ENCODE assay signal across 9 mouse cellular contexts in the genomic region with DNA sequence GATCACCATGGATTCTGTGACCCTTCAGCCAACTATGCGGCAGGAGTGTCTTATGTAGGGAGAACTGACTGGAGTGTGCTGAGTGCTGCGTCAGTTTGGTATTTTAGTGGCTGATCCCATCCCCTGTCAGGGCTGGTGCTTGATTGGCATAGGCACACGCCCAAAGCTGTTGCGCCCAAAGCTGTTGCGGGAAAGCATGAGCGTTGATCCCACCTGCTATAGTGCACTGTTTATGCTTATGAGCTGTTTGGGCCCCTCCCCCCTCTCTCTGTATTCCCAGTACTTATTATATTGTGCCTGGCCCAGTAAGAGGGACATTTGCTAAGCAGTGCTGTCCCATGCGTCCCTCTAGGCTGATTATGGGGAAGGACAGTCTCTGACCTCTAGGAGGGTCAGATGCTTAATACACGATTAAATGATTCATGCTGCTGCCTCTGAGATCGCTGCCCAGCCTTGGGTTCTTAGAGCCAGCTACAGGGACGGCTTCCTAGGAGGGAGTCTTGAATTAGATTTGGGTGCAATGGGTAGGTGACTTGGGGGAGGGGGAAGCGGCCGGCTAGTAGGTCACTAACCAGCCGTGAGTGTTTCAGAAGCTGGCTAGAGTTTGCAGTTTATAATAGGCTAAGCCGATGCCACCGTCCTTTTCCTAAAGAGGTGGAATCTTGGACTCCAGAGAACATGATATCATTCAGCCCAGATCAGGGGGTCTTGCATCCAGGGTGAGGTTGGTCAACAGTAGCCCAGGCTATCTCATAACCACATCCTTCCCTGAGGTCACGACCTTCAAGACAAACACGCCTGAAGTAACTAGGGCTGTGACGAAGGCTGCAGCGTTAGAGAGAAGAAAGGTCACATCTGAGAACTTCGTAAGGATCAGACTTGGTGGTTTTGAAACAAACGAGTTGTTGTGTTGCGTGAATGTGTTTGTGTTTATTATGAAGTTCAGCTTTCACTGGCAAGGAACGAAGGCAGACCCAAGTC. TPM values are rescaled to one million over a fixed set of nuclear protein-coding genes. Genes with fewer than 3 reads are reported as not detected.
DNase-seq lines count a peak whose midpoint lies in the region; ATAC-seq and TF ChIP-seq lines count a peak whose summit lies in the region.
"Had no signal": no experiment of that assay in that cellular context is flagged by ENCODE, and none has a peak within 500 bp of the region (broad histone marks: within the 10 kb centered on the region; RNA-seq: fewer than 3 reads in every experiment).

No protein-coding gene starts in this region.

- H3K36me3 ChIP-seq in embryonic facial prominence, embryonic 13.5 days = peaks cover 6% of the 10 kb centered on the region
- no peaks in the 10 kb centered on the region for H3K36me3 ChIP-seq in liver, embryonic 11.5 days (ENCODE audit: control insufficient read depth, insufficient read depth, low read length)

- H3K4me3 ChIP-seq in gastrocnemius, adult 2 months = peak overlapping the region; percentile 19; the same call in 1 of the 2 replicates
- H3K4me3 ChIP-seq in embryonic facial prominence, embryonic 13.5 days = no peak overlapping the region
- H3K4me3 ChIP-seq in liver, embryonic 11.5 days (ENCODE audit: low read depth, low read length) = no peak overlapping the region

- 62% methylated on average over 23 of the region's 23 CpGs for WGBS in embryonic facial prominence, embryonic 13.5 days
- WGBS in liver, embryonic 11.5 days = 41% methylated on average over 23 of the region's 23 CpGs

- peak overlapping the region; percentile 79 for H3K27ac ChIP-seq in gastrocnemius, adult 2 months
- H3K27ac ChIP-seq in embryonic facial prominence, embryonic 13.5 days = peak overlapping the region; percentile 51; the same call in 1 of the 2 replicates
- H3K27ac ChIP-seq in liver, embryonic 11.5 days (ENCODE audit: low read depth, low read length) = peak overlapping the region; percentile 74

- H3K27me3 ChIP-seq in embryonic facial prominence, embryonic 13.5 days = no peaks in the 10 kb centered on the region
- H3K27me3 ChIP-seq in liver, embryonic 11.5 days (replicated peaks; ENCODE audit: control insufficient read depth, insufficient read depth, low read length) = no peaks in the 10 kb centered on the region
- H3K27me3 ChIP-seq: Patski had no signal

- peak; percentile 26 for DNase-seq in gastrocnemius, adult 2 months
- DNase-seq in gastrocnemius, postnatal 25 days = no peak
- peak; percentile 64 for DNase-seq in CD4-positive, CD25-positive, alpha-beta regulatory T cell, adult 2 months (ENCODE audit: low read depth, low spot score)
- no peak for DNase-seq in liver, embryonic 11.5 days (ENCODE audit: low spot score)
- DNase-seq in thymus, postnatal 14 days = no peak

- H3K9me3 ChIP-seq in embryonic facial prominence, embryonic 13.5 days = no peaks in the 10 kb centered on the region
- no peaks in the 10 kb centered on the region for H3K9me3 ChIP-seq in liver, embryonic 11.5 days (ENCODE audit: control insufficient read depth, low read length)

- H3K4me1 ChIP-seq in embryonic facial prominence, embryonic 13.5 days = peaks cover 91% of the 10 kb centered on the region
- peaks cover 95% of the 10 kb centered on the region for H3K4me1 ChIP-seq in liver, embryonic 11.5 days (replicated peaks; ENCODE audit: control insufficient read depth, insufficient read depth, low read length)

- no peak for ATAC-seq in embryonic facial prominence, embryonic 13.5 days (ENCODE audit: insufficient number of reproducible peaks, insufficient read depth, low FRiP score, low TSS enrichment, low read depth)
- 0 out of 2 replicates have a peak, but pooled peaks have one; percentile 5 for ATAC-seq in liver, embryonic 11.5 days (replicated peaks; ENCODE audit: low FRiP score)
- no peak for ATAC-seq in erythroid progenitor cell, adult 5-6 weeks (replicated peaks; ENCODE audit: low FRiP score, poor library complexity, severe bottlenecking)
- no peak for ATAC-seq in inflammation-experienced regulatory T-cells, adult 6 months
- ATAC-seq: Patski had no signal

- no peak overlapping the region for H3K4me2 ChIP-seq in embryonic facial prominence, embryonic 13.5 days
- peak overlapping the region; percentile 49 for H3K4me2 ChIP-seq in liver, embryonic 11.5 days

- intact Hi-C loops in gastrocnemius, adult 2 months (cut with DNase I) = no loop called here

- TF ChIP-seq CTCF in gastrocnemius, adult 2 months (IDR thresholded peaks at IDR 0.05) = no peak

- no peak overlapping the region; the same call in 1 of the 2 replicates for H3K9ac ChIP-seq in embryonic facial prominence, embryonic 13.5 days
- H3K9ac ChIP-seq in liver, embryonic 11.5 days (ENCODE audit: low read depth, low read length) = peak overlapping the region; percentile 42

RNA-seq across cellular contexts. Expression of gene Anp32a, which starts 25.7 kb away (rescaled TPM):
- 10 to 100 TPM; 62.8 to 88.2 TPM for total RNA-seq in gastrocnemius, adult 2 months (2021)
- 10 to 100 TPM; 59.4 to 67.3 TPM for total RNA-seq in gastrocnemius, postnatal 25 days (2021)
- 237 and 292 TPM in 2 replicates for polyA plus RNA-seq in embryonic facial prominence, embryonic 13.5 days (2015; fragmentation: Nextera tagmentation; extraction: Ambion mirVana)
- polyA plus RNA-seq in liver, embryonic 11.5 days (2014; fragmentation: Nextera tagmentation; extraction: Ambion mirVana) = 107 and 112 TPM in 2 replicates
- 114 and 141 TPM in 2 replicates for total RNA-seq in erythroid progenitor cell, adult 5-6 weeks (2015; ENCODE audit: low replicate concordance)
- total RNA-seq in erythroid progenitor cell, adult 5-6 weeks (2017; ENCODE audit: low replicate concordance) = 101 and 162 TPM in 2 replicates
- polyA plus RNA-seq in inflammation-experienced regulatory T-cells, adult 6 months (2017; shearing (Covaris generic)) = 100 to 1,000 TPM in 2 of 3 experiments, 10 to 100 TPM in 1; 81.5 to 158 (median 100) TPM

Comparison
In these comparisons a context has a peak if more than half of its experiments do, and no peak if none do; other contexts are left out.
1. DNase-seq: peak in gastrocnemius, adult 2 months (single experiment) and CD4-positive, CD25-positive, alpha-beta regulatory T cell, adult 2 months (single experiment); none in gastrocnemius, postnatal 25 days (single experiment), liver, embryonic 11.5 days (single experiment) and thymus, postnatal 14 days (single experiment).
2. Peak in every context shown above with its lines, with median percentiles within 50 percentile points of each other: H3K27ac ChIP-seq.